Mouse (Mus musculus) liver, embryonic 11.5 days (tissue): ENCODE results near the gene Cep112. TPM values are rescaled to one million over a fixed set of nuclear protein-coding genes. Genes with fewer than 3 reads are reported as not detected.

Experiments used
- ATAC-seq: fragments of 200-750 bp; cut with Nextera tagmentation; replicated peaks from 2 replicates; pipeline ENCODE4 v1.8.0; 2017; ENCODE audit warnings: moderate number of reproducible peaks, mild to moderate bottlenecking, moderate TSS enrichment, moderate library complexity; ENCODE audit not compliant: low FRiP score
- DNase-seq: peaks from one replicate; pipeline ENCODE4 v3.0.0-alpha.2; 2017; ENCODE audit warnings: low spot score
- H3K27ac ChIP-seq: fragments of 300-500 bp; sonication (generic); 2 replicates; pipeline ENCODE4 v1.5.1; 2014; ENCODE audit warnings: mild to moderate bottlenecking, low read depth, low read length, control low read depth
- H3K27me3 ChIP-seq: fragments of 300-500 bp; sonication (generic); replicated peaks from 2 replicates; pipeline ENCODE4 v1.6.1; 2014; ENCODE audit warnings: low read length, mixed read lengths; ENCODE audit not compliant: control insufficient read depth, insufficient read depth
- H3K36me3 ChIP-seq: fragments of 300-500 bp; sonication (generic); 2 replicates; pipeline ENCODE4 v1.6.1; 2014; ENCODE audit warnings: mild to moderate bottlenecking, low read length, moderate library complexity, mixed read lengths; ENCODE audit not compliant: control insufficient read depth, insufficient read depth
- H3K4me1 ChIP-seq: fragments of 300-500 bp; sonication (generic); replicated peaks from 2 replicates; pipeline ENCODE4 v1.6.1; 2014; ENCODE audit warnings: low read length, mixed read lengths; ENCODE audit not compliant: control insufficient read depth, insufficient read depth
- H3K4me2 ChIP-seq: fragments of 300-500 bp; sonication (generic); 2 replicates; pipeline ENCODE4 v1.6.1; 2014; ENCODE audit warnings: mild to moderate bottlenecking, control low read depth, moderate library complexity
- H3K4me3 ChIP-seq: fragments of 300-500 bp; sonication (generic); 2 replicates; pipeline ENCODE4 v1.5.1; 2014; ENCODE audit warnings: low read depth, low read length, control low read depth
- H3K9ac ChIP-seq: fragments of 300-500 bp; sonication (generic); 2 replicates; pipeline ENCODE4 v1.6.1; 2014; ENCODE audit warnings: low read depth, low read length, control low read depth
- H3K9me3 ChIP-seq: fragments of 300-500 bp; sonication (generic); 2 replicates; pipeline ENCODE4 v1.6.1; 2016; ENCODE audit warnings: low read length, inconsistent platforms, mixed read lengths; ENCODE audit not compliant: control insufficient read depth
- WGBS: fragments of 180-500 bp; shearing (Covaris S2); extraction: QIAGEN DNeasy Blood & Tissue Kit; methylation state at CpG from one replicate; pipeline ENCODE4 v1.1.7; 2014; 5-methylcytosine and 5-hydroxymethylcytosine counted together
- polyA plus RNA-seq: library from polyadenylated mRNA; unstranded; fragments of >200 nt; fragmentation: Nextera tagmentation; extraction: Ambion mirVana; gene quantifications from 2 replicates; pipeline ENCODE4 v1.2.1, GENCODE M21; 2014

Cep112 gene
- polyA plus RNA-seq, 1 experiment from 2014 or later: 5.7 TPM

DNA sequence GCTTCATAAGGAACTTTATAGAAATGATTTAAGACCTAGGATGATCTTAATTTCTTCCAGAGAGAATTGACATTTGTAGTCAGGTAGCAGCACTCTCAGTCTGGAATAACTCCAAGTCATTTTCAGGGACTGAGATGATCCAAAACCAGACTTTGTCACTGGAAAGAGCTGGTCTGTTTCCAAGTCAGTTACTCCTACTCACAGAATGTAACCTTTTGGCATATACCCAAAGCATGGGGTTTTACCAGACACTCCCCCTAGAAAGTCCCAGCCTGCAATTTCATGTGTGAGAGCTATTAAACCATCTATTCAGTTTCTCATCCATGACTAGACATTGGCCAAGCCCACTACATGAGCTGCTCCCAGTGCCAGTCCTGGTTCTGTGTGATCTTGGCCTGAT is 402.3 kb downstream of the Cep112 start:
- no peak for ATAC-seq
- no peak for DNase-seq
- no peak overlapping the region for H3K9ac ChIP-seq

DNA sequence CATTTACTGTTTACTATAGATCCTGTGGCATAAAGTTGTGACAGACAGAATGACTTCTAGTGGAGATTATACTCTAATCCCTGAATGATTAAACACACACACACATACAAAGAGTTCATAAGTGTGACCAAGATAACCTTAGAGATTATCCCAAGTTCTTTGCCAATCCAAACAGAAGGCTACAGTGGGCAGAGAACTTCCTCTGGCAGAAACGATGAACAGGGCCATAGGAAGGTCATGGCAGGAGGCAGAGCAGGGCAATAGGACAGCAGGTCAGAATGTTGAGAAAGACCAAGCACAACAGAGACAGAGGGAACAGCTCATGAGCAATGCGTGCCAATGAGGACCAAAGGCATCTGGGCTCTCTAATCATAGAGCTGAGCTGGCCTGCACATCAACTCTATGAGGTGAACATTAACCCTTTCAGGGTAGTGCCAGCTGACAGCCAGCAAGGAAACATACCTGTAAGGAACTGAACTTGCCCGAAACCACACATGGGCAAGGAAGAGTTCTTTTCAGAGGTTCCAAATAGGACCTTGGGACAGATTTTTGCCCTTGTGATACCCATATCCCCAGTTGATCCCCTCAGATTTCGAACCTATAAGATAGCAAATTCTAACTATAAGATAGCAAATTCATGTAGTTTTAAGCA is 403.5 kb downstream of the Cep112 start:
- no peak overlapping the region for H3K27ac ChIP-seq
- ATAC-seq: no peak
- no peak overlapping the region for H3K4me2 ChIP-seq
- no peak overlapping the region for H3K4me3 ChIP-seq
- DNase-seq: no peak
- no peaks in the 10 kb centered on the region for H3K27me3 ChIP-seq
- no peaks in the 10 kb centered on the region for H3K36me3 ChIP-seq
- H3K9ac ChIP-seq: no peak overlapping the region
- H3K4me1 ChIP-seq: no peaks in the 10 kb centered on the region
- 66% methylated on average over 4 of the region's 4 CpGs for WGBS
- H3K9me3 ChIP-seq: no peaks in the 10 kb centered on the region

More for the DNA sequence above, 402.3 kb downstream of the Cep112 start:
- Histone ChIP-seq H3K4me3 (no peak overlapping the region), H3K27me3 (no peaks in the 10 kb centered on the region), H3K9me3 (no peaks in the 10 kb centered on the region), H3K4me2 (no peak overlapping the region), H3K4me1 (no peaks in the 10 kb centered on the region), H3K36me3 (no peaks in the 10 kb centered on the region), H3K27ac (no peak overlapping the region)

DNA sequence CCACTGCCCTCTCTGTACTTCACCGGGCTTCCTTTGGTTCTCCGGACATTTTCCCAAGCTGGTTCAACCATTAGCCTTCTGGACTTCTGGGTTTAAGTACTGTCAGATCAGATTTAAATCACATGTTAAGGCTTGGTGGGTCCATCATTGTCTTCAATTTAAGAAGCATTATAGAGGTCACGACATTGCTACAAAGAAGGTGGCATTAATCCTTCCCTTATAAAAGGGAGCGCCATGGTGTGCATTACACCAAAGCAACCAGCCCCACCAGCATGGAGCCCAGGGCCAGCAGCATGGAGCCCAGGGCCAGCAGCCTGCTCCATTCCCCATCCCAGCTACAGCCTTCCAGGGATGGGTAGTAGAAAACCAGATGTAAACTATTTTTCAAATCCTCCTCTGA is 411.7 kb downstream of the Cep112 start:
- ATAC-seq: no peak
- Histone ChIP-seq H3K4me2 (no peak overlapping the region), H3K9me3 (no peaks in the 10 kb centered on the region), H3K4me3 (no peak overlapping the region), H3K36me3 (no peaks in the 10 kb centered on the region), H3K27ac (no peak overlapping the region), H3K4me1 (no peaks in the 10 kb centered on the region), H3K9ac (no peak overlapping the region), H3K27me3 (no peaks in the 10 kb centered on the region)
- DNase-seq: no peak
- WGBS: 94% methylated on average over 4 of the region's 4 CpGs

DNA sequence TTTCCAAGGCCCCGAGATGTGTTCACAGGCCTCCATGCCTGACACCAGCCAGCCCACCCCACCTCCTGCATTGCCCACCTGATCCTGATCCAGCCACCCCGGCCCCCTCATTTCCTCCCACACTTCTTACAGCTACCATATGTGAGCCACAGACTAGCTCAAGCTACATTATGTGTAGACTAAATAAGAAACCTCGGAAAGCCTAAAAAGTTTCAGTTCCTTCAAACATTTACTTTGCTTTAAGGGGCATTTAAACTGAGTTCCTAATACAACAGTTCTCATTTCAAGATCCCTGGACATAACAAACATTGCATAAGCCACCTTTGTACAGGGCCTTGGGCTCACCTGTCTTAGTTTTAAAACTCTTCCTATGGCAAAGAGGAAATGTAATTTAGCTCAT is 415.2 kb downstream of the Cep112 start:
- no peak overlapping the region for H3K4me2 ChIP-seq
- ATAC-seq (no peak), DNase-seq (no peak)
- H3K36me3 ChIP-seq: no peaks in the 10 kb centered on the region
- WGBS: 76% methylated on average over 3 of the region's 3 CpGs
- no peak overlapping the region for H3K4me3 ChIP-seq
- no peaks in the 10 kb centered on the region for H3K27me3 ChIP-seq
- no peak overlapping the region for H3K27ac ChIP-seq
- no peaks in the 10 kb centered on the region for H3K4me1 ChIP-seq
- H3K9ac ChIP-seq: no peak overlapping the region
- no peaks in the 10 kb centered on the region for H3K9me3 ChIP-seq

DNA sequence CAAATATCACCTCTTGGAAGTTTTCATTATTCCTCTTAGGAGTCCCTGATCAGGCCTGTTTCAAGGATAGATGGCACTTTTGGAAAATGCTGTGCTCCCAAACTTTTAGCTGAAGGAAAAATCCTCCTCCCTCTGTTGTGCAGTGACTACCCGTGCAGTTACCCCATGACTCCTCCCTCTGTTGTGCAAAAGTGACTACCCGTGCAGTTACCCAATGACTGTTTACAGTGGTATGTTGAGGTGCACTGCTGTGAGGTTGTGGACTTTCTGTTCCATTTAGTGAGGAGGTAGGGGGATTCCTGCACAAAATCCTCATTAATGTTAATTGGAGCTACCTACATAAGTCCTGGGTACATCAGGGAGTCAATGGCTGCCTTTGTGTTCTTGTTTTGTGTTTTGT is 417.8 kb downstream of the Cep112 start:
- ATAC-seq: no peak
- no peaks in the 10 kb centered on the region for H3K36me3 ChIP-seq
- no peak overlapping the region for H3K4me3 ChIP-seq
- no peaks in the 10 kb centered on the region for H3K4me1 ChIP-seq
- DNase-seq: no peak
- H3K27ac ChIP-seq: no peak overlapping the region
- no peaks in the 10 kb centered on the region for H3K9me3 ChIP-seq
- no peak overlapping the region for H3K9ac ChIP-seq
- WGBS: 41% methylated on average over 2 of the region's 2 CpGs
- no peaks in the 10 kb centered on the region for H3K27me3 ChIP-seq
- H3K4me2 ChIP-seq: no peak overlapping the region

DNA sequence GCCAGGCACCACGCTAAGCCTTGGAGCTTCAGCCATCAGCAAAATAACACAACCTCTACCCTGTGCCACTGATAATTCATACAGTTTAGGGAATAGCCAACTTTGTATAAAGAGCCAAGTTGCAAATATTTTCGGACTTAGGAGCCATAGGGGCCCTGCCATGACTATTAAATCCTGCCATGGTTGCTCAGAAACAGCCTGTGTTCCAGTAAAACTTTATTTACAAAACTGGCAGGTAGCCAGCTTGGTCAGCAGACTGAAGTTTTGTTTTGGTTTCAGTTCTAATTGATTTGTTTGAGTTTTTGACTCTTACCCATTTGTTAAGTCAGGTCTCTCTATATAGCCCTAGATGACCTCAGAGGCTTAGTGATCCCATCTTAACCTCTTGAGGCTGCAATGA is 421.0 kb downstream of the Cep112 start:
- Histone ChIP-seq H3K27ac (no peak overlapping the region), H3K4me2 (no peak overlapping the region), H3K36me3 (no peaks in the 10 kb centered on the region), H3K9ac (no peak overlapping the region), H3K9me3 (no peaks in the 10 kb centered on the region), H3K4me1 (no peaks in the 10 kb centered on the region), H3K4me3 (no peak overlapping the region), H3K27me3 (no peaks in the 10 kb centered on the region)
- 65% methylated on average over 2 of the region's 2 CpGs for WGBS
- no peak for DNase-seq
- ATAC-seq: no peak

DNA sequence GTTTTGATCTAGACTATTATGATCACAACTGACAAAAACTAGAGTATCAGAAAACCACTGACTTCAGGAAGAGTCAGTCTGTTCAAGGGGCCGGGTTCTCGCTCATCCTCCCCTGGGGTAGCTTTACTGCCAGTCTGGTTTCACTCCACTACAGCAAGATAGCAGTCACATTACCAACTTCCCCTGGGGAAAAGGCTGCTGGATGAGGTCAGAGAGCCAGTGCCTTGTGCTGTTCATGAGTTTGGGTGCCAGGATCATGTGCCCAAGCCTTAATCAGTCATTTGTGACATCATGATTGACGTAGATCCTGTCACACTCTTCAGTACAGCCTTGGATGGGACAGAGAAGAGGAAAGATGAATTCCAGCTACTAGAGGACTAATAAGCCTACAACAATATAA is 421.5 kb downstream of the Cep112 start:
- no peak overlapping the region for H3K9ac ChIP-seq
- H3K36me3 ChIP-seq: no peaks in the 10 kb centered on the region
- no peak overlapping the region for H3K4me3 ChIP-seq
- no peak overlapping the region for H3K4me2 ChIP-seq
- ATAC-seq (no peak), DNase-seq (no peak)
- no peak overlapping the region for H3K27ac ChIP-seq
- no peaks in the 10 kb centered on the region for H3K9me3 ChIP-seq
- WGBS: 86% methylated on average over 3 of the region's 3 CpGs
- no peaks in the 10 kb centered on the region for H3K27me3 ChIP-seq
- H3K4me1 ChIP-seq: no peaks in the 10 kb centered on the region

DNA sequence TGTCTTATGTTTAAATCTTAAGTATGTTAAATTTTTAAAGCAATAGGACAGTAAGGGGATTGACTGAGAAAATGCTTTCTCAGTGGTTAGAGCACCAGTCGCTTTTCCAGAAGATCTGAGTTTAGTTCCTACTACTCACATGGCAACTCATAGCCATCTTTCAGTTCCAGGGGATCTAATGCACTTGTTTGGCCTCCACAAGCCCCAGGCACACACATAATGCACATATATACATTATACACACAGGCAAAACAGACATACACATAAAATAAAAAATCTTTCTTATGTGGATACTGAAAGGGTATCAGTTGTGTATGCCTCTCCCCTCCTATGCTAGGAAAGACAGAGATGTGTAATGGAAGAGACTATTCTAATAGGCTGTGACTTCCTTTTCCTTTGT is 426.8 kb downstream of the Cep112 start:
- Histone ChIP-seq H3K27me3 (no peaks in the 10 kb centered on the region), H3K4me1 (no peaks in the 10 kb centered on the region), H3K27ac (no peak overlapping the region), H3K36me3 (no peaks in the 10 kb centered on the region), H3K9ac (no peak overlapping the region), H3K4me2 (no peak overlapping the region), H3K4me3 (no peak overlapping the region), H3K9me3 (no peaks in the 10 kb centered on the region)
- WGBS: 81% methylated on average over 1 of the region's 1 CpGs
- ATAC-seq (no peak), DNase-seq (no peak)

DNA sequence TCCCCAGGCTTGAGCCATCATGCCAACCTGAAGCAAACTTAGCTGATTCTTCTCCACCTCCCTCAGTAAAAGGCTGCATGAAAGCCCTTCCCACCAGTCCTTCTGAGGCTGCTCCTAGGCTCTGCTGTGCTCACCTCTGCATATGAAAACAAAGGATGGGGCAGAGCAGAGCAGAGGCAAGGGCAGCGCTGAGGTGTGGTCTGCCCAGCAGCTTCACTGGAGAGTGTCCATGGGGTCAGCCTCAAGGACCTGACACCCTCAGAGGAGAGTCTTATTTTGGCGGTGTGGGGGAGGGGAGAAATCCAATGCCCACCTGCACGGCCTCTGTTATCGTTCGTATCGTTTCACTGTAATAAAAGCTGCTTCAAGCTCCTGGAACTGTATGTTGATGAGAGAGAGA is 432.3 kb downstream of the Cep112 start:
- 69% methylated on average over 6 of the region's 6 CpGs for WGBS
- Histone ChIP-seq H3K4me3 (no peak overlapping the region), H3K4me2 (no peak overlapping the region), H3K9me3 (no peaks in the 10 kb centered on the region), H3K27ac (no peak overlapping the region), H3K36me3 (no peaks in the 10 kb centered on the region), H3K9ac (no peak overlapping the region), H3K27me3 (no peaks in the 10 kb centered on the region), H3K4me1 (no peaks in the 10 kb centered on the region)
- DNase-seq: no peak
- ATAC-seq: no peak
